Mouse (Mus musculus) megakaryocyte, embryonic 14.5 days (primary cell): ENCODE results near the gene Ola1.

ENCODE experiments used
- FLI1 ChIP-seq: IDR thresholded peaks from 2 replicates; pipeline ENCODE4 v1.6.1; 2012; ENCODE audit warnings: low read length, inconsistent platforms, mixed read lengths
- GATA1 ChIP-seq: IDR thresholded peaks from 3 replicates; pipeline ENCODE4 v1.6.1; 2012; ENCODE audit warnings: mixed read lengths, low read length, inconsistent platforms, borderline replicate concordance

DNA sequence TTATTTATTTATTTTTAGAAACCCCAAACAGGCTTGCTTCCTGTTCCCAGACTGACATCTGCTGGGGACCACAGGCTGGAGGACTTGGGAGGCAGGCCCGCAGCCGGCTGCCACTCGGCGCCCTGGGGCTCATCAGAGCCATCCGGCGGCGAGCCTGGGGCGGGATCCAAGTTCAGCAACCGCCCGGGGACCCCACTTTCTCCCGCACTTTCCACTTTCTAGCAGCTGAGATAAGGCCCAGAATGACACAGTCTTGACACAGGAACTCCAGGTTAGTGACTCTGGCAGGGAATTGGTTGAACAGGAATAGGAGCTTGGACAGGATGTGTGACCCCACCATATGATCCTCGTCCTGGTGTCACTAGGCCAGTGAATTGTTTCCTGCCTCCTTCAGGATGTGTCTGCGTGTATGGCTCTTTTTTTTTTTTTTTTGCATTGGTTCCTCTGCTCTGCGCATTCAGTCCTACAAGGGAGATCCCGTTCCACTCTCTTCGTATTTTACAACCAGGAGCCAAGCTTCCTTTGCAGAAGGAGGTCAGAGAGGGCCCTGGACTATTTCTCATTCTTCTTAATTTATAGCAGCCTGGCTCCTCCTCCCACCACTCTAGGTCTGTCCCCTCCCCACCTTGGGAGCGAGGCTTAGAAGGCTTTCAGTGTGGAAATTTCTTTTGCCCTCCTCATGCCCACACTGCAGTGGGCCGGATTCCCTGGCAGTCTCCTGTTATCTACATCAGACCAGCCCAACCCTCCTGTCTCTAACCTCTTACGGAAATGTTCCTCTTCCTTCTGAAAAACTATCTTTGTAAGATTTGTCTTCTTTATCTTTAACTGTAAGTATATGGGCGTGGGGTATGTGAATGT, 152.2 kb downstream of the Ola1 start:
- TF ChIP-seq GATA1 (no peak), FLI1 (no peak)
